ENCODE assay signal across 26 mouse cellular contexts in genomic region chr17:5425204-5425603, GRCm38 (mm10). TPM values are rescaled to one million over a fixed set of nuclear protein-coding genes. Genes with fewer than 3 reads are reported as not detected.
DNase-seq lines count a peak whose midpoint lies in the region; ATAC-seq and TF ChIP-seq lines count a peak whose summit lies in the region.
"Had no signal": no experiment of that assay in that cellular context is flagged by ENCODE, and none has a peak within 500 bp of the region (broad histone marks: within the 10 kb centered on the region; RNA-seq: fewer than 3 reads in every experiment).

No protein-coding gene starts in this region.

- no peaks in the 10 kb centered on the region; the same call in 1 of the 2 replicates for H3K36me3 ChIP-seq in forebrain, embryonic 11.5 days (ENCODE audit: control insufficient read depth, insufficient read depth, low read length)
- H3K36me3 ChIP-seq in forebrain, postnatal 0 days (ENCODE audit: insufficient read depth), result no peaks in the 10 kb centered on the region
- peaks cover 66% of the 10 kb centered on the region for H3K36me3 ChIP-seq in megakaryocyte, embryonic 14.5 days (replicated peaks; ENCODE audit: low read length)
- peaks cover 30% of the 10 kb centered on the region for H3K36me3 ChIP-seq in heart, embryonic 13.5 days
- H3K36me3 ChIP-seq: neural tube, embryonic 15.5 days had no signal

- no peak for TF ChIP-seq CTCF in forebrain, postnatal 0 days (IDR thresholded peaks at IDR 0.05; ENCODE audit: low read depth)

- ATAC-seq in forebrain, embryonic 11.5 days (replicated peaks; ENCODE audit: low FRiP score), result no peak
- ATAC-seq in forebrain, postnatal 0 days, result no peak
- no peak for ATAC-seq in megakaryocyte, adult 5-6 weeks (ENCODE audit: poor library complexity, severe bottlenecking)
- ATAC-seq in heart, embryonic 13.5 days (ENCODE audit: extremely low read depth, insufficient number of reproducible peaks, low FRiP score, low TSS enrichment), result no peak
- ATAC-seq in megakaryocyte progenitor cell, adult 5-6 weeks (replicated peaks; ENCODE audit: poor library complexity), result 0 out of 2 replicates have a peak, but pooled peaks have one; percentile 26
- ATAC-seq: liver, postnatal 0 days had no signal

- 85% methylated on average over 3 of the region's 3 CpGs for whole genome bisulfite sequencing in forebrain, embryonic 11.5 days
- 53% methylated on average over 3 of the region's 3 CpGs for WGBS in forebrain, postnatal 0 days
- WGBS in heart, embryonic 13.5 days, result 28% methylated on average over 3 of the region's 3 CpGs

- no peaks in the 10 kb centered on the region for H3K4me1 ChIP-seq in forebrain, embryonic 11.5 days (replicated peaks; ENCODE audit: control insufficient read depth, insufficient read depth, low read length)
- H3K4me1 ChIP-seq in forebrain, postnatal 0 days (ENCODE audit: insufficient read depth), result no peaks in the 10 kb centered on the region
- peaks cover 74% of the 10 kb centered on the region for H3K4me1 ChIP-seq in megakaryocyte, embryonic 14.5 days
- peaks cover 43% of the 10 kb centered on the region for H3K4me1 ChIP-seq in heart, embryonic 13.5 days
- H3K4me1 ChIP-seq: forebrain, embryonic 10.5 days; hindbrain, embryonic 10.5 days; midbrain, embryonic 12.5 days had no signal

- DNase-seq in forebrain, embryonic 11.5 days (ENCODE audit: low spot score), result peak; percentile 35
- DNase-seq in forebrain, postnatal 0 days, result no peak
- no peak for DNase-seq in frontal cortex, postnatal 10 days (ENCODE audit: low spot score in 2 of 2)
- DNase-seq in gastrocnemius, postnatal 10 days, result no peak
- DNase-seq: adrenal gland, postnatal 36 days; cerebellum, adult 11-12 months; cerebellum, postnatal 14 days; embryo, embryonic 11 days; gastrocnemius, postnatal 36 days; kidney, adult 18-20 months; kidney, postnatal 14 days; liver, postnatal 0 days; lung, postnatal 4 days; right cerebral cortex, postnatal 14 days; thymus, postnatal 4 days had no signal

- H3K27me3 ChIP-seq in forebrain, embryonic 11.5 days (ENCODE audit: control insufficient read depth, insufficient read depth, low read length), result no peaks in the 10 kb centered on the region
- no peaks in the 10 kb centered on the region for H3K27me3 ChIP-seq in forebrain, postnatal 0 days (ENCODE audit: insufficient read depth, low read length)
- no peaks in the 10 kb centered on the region for H3K27me3 ChIP-seq in megakaryocyte, embryonic 14.5 days (replicated peaks)
- H3K27me3 ChIP-seq in heart, embryonic 13.5 days (replicated peaks), result no peaks in the 10 kb centered on the region
- H3K27me3 ChIP-seq: midbrain, embryonic 12.5 days; neural tube, embryonic 15.5 days had no signal

- H3K9ac ChIP-seq in forebrain, embryonic 11.5 days (ENCODE audit: low read length), result no peak overlapping the region
- H3K9ac ChIP-seq in forebrain, postnatal 0 days, result no peak overlapping the region
- peak overlapping the region; percentile 3; the same call in 1 of the 2 replicates for H3K9ac ChIP-seq in heart, embryonic 13.5 days
- H3K9ac ChIP-seq: liver, postnatal 0 days; midbrain, embryonic 12.5 days; neural tube, embryonic 15.5 days had no signal

- H3K27ac ChIP-seq in forebrain, embryonic 11.5 days (ENCODE audit: low read depth, low read length), result no peak overlapping the region
- no peak overlapping the region for H3K27ac ChIP-seq in forebrain, postnatal 0 days (ENCODE audit: low read depth, low read length)
- peak overlapping the region; percentile 10 for H3K27ac ChIP-seq in heart, embryonic 13.5 days (replicated peaks)
- H3K27ac ChIP-seq: forebrain, embryonic 10.5 days; hindbrain, embryonic 10.5 days; limb, embryonic 10.5 days; midbrain, embryonic 12.5 days; neural tube, embryonic 15.5 days had no signal

- H3K4me2 ChIP-seq in forebrain, embryonic 11.5 days (ENCODE audit: low read depth, low read length, severe bottlenecking), result no peak overlapping the region
- no peak overlapping the region for H3K4me2 ChIP-seq in forebrain, postnatal 0 days (ENCODE audit: low read depth)
- H3K4me2 ChIP-seq in heart, embryonic 13.5 days, result no peak overlapping the region
- H3K4me2 ChIP-seq: midbrain, embryonic 12.5 days; neural tube, embryonic 15.5 days had no signal

- H3K9me3 ChIP-seq in forebrain, embryonic 11.5 days (ENCODE audit: control insufficient read depth, low read length), result no peaks in the 10 kb centered on the region
- no peaks in the 10 kb centered on the region for H3K9me3 ChIP-seq in forebrain, postnatal 0 days (ENCODE audit: low read length)
- H3K9me3 ChIP-seq in megakaryocyte, embryonic 14.5 days, result no peaks in the 10 kb centered on the region
- no peaks in the 10 kb centered on the region for H3K9me3 ChIP-seq in heart, embryonic 13.5 days
- H3K9me3 ChIP-seq: forebrain, embryonic 10.5 days; G1E; hindbrain, embryonic 10.5 days; limb, embryonic 10.5 days; midbrain, embryonic 12.5 days; neural tube, embryonic 15.5 days had no signal

- no peak overlapping the region for H3K4me3 ChIP-seq in forebrain, embryonic 11.5 days (ENCODE audit: low read depth, low read length)
- no peak overlapping the region for H3K4me3 ChIP-seq in forebrain, postnatal 0 days (ENCODE audit: low read depth, low read length)
- H3K4me3 ChIP-seq in megakaryocyte, embryonic 14.5 days (replicated peaks), result peak overlapping the region; percentile 47
- H3K4me3 ChIP-seq in heart, embryonic 13.5 days, result no peak overlapping the region
- H3K4me3 ChIP-seq: forebrain, embryonic 10.5 days; hindbrain, embryonic 10.5 days; limb, embryonic 10.5 days; midbrain, embryonic 12.5 days; neural tube, embryonic 15.5 days had no signal

RNA-seq across cellular contexts. Expression of gene Ldhal6b, which starts 6.6 kb away (rescaled TPM):
- not detected in 2 replicates for polyA plus RNA-seq in forebrain, embryonic 11.5 days (2014; fragmentation: Nextera tagmentation; extraction: Ambion mirVana)
- total RNA-seq in forebrain, postnatal 0 days (2014; rRNA removed), result 0.15 and 1.3 TPM in 2 replicates
- polyA plus RNA-seq in forebrain, postnatal 0 days (2015; fragmentation: Nextera tagmentation; extraction: Ambion mirVana), result 0.16 TPM in 1 of 2 replicates, not detected in the other
- polyA plus RNA-seq in megakaryocyte, embryonic 14.5 days (2012; ENCODE audit: insufficient read depth, low replicate concordance), result not detected in 2 replicates
- 0.25 TPM in 1 of 2 replicates, not detected in the other for total RNA-seq in megakaryocyte, adult 5-6 weeks (2015)
- 0.11 TPM in 1 of 2 replicates, not detected in the other for total RNA-seq in megakaryocyte, adult 5-6 weeks (2017)
- polyA plus RNA-seq in heart, embryonic 13.5 days (2015; fragmentation: Nextera tagmentation; extraction: Ambion mirVana), result not detected in 2 replicates
- 0.10 and 0.52 TPM in 2 replicates for total RNA-seq in megakaryocyte progenitor cell, adult 5-6 weeks (2015)
- total RNA-seq in megakaryocyte progenitor cell, adult 5-6 weeks (2017), result 0.57 TPM in 1 of 2 replicates, not detected in the other
- 1 to 10 TPM in 1 of 2 experiments, under 1 TPM in 1; 0.59 to 1.1 TPM for total RNA-seq in gastrocnemius, postnatal 10 days (2021)
- polyA plus RNA-seq: forebrain, embryonic 10.5 days; limb, embryonic 10.5 days; liver, postnatal 0 days; neural tube, embryonic 15.5 days; stomach, embryonic 14.5 days had no signal

RNA-seq across cellular contexts. Expression of gene Tmem242, which starts 14.9 kb away (rescaled TPM):
- polyA plus RNA-seq in forebrain, embryonic 11.5 days (2014; fragmentation: Nextera tagmentation; extraction: Ambion mirVana), result 140 and 141 TPM in 2 replicates
- total RNA-seq in forebrain, postnatal 0 days (2014; rRNA removed), result 96.4 and 180 TPM in 2 replicates
- 122 and 123 TPM in 2 replicates for polyA plus RNA-seq in forebrain, postnatal 0 days (2015; fragmentation: Nextera tagmentation; extraction: Ambion mirVana)
- polyA plus RNA-seq in megakaryocyte, embryonic 14.5 days (2012; ENCODE audit: insufficient read depth, low replicate concordance), result 14.4 and 50.8 TPM in 2 replicates
- 39.9 and 40.9 TPM in 2 replicates for total RNA-seq in megakaryocyte, adult 5-6 weeks (2015)
- 27.0 and 30.4 TPM in 2 replicates for total RNA-seq in megakaryocyte, adult 5-6 weeks (2017)
- polyA plus RNA-seq in heart, embryonic 13.5 days (2015; fragmentation: Nextera tagmentation; extraction: Ambion mirVana), result 117 and 122 TPM in 2 replicates
- total RNA-seq in megakaryocyte progenitor cell, adult 5-6 weeks (2015), result 45.4 and 48.6 TPM in 2 replicates
- total RNA-seq in megakaryocyte progenitor cell, adult 5-6 weeks (2017), result 40.3 and 41.4 TPM in 2 replicates
- total RNA-seq in gastrocnemius, postnatal 10 days (2021), result 100 to 1,000 TPM; 117 to 134 TPM
